Mouse (Mus musculus) stomach, embryonic 16.5 days (tissue): ENCODE results near the gene Xpo6. TPM values are rescaled to one million over a fixed set of nuclear protein-coding genes. Genes with fewer than 3 reads are reported as not detected.

Source experiments
- ATAC-seq: fragments of 200-750 bp; cut with Nextera tagmentation; 2 replicates; pipeline ENCODE4 v1.8.0; 2017; ENCODE audit warnings: moderate number of reproducible peaks, moderate TSS enrichment; ENCODE audit not compliant: insufficient read depth, low FRiP score
- H3K27ac ChIP-seq: fragments of 300-500 bp; sonication (generic); 2 replicates; pipeline ENCODE4 v1.5.1; 2014; ENCODE audit warnings: low read length
- H3K27me3 ChIP-seq: fragments of 300-500 bp; sonication (generic); 2 replicates; pipeline ENCODE4 v1.6.1; 2014; ENCODE audit warnings: low read length, control low read depth, mixed read lengths; ENCODE audit not compliant: control insufficient read depth, insufficient read depth
- H3K36me3 ChIP-seq: fragments of 300-500 bp; sonication (generic); 2 replicates; pipeline ENCODE4 v1.6.1; 2014; ENCODE audit warnings: low read length; ENCODE audit not compliant: control insufficient read depth, insufficient read depth
- H3K4me1 ChIP-seq: fragments of 300-500 bp; sonication (generic); 2 replicates; pipeline ENCODE4 v1.6.1; 2014; ENCODE audit warnings: low read length, control low read depth, mixed read lengths; ENCODE audit not compliant: control insufficient read depth, insufficient read depth
- H3K4me2 ChIP-seq: fragments of 300-500 bp; sonication (generic); 2 replicates; pipeline ENCODE4 v1.6.1; 2014; ENCODE audit warnings: low read depth, low read length, mixed read lengths
- H3K4me3 ChIP-seq: fragments of 300-500 bp; sonication (generic); replicated peaks from 2 replicates; pipeline ENCODE4 v1.5.1; 2014; ENCODE audit warnings: mild to moderate bottlenecking, low read length
- H3K9ac ChIP-seq: fragments of 300-500 bp; sonication (generic); 2 replicates; pipeline ENCODE4 v1.6.1; 2014; ENCODE audit warnings: low read length
- H3K9me3 ChIP-seq: fragments of 300-500 bp; sonication (generic); replicated peaks from 2 replicates; pipeline ENCODE4 v1.6.1; 2016; ENCODE audit warnings: low read length, control low read depth; ENCODE audit not compliant: control insufficient read depth
- WGBS: fragments of 180-500 bp; shearing (Covaris S2); extraction: QIAGEN DNeasy Blood & Tissue Kit; methylation state at CpG from one replicate; pipeline ENCODE4 v1.1.7; 2014; 5-methylcytosine and 5-hydroxymethylcytosine counted together
- polyA plus RNA-seq: library from polyadenylated mRNA; unstranded; fragments of >200 nt; fragmentation: Nextera tagmentation; extraction: Ambion mirVana; gene quantifications from 2 replicates; pipeline ENCODE4 v1.2.1, GENCODE M21; 2015

Xpo6 gene
- polyA plus RNA-seq, 1 experiment from 2014 or later, result 36.9 TPM

DNA sequence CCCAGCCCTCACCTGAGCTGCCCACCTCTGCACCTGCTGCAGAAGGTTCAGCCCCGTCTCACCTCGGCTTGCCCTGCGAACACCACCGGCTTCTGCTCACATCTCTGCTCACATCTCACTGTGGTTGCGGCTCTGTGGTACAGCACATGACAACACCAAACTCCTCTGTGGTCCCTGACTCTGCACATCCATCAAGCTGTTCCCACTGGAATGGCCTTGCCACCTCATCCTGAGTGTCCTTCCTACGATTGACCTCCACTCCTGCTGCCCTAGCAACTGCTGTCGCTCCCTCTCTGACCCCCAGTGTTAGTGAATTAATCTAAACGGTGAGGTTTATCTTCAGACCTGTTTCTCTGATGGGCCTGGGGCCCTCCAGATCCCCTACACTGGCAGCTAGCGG, 115.1 kb downstream of the Xpo6 start:
- no peak overlapping the region for H3K9ac ChIP-seq
- H3K9me3 ChIP-seq, result no peaks in the 10 kb centered on the region
- 85% methylated on average over 9 of the region's 9 CpGs for WGBS
- no peak for ATAC-seq
- no peak overlapping the region for H3K27ac ChIP-seq
- H3K27me3 ChIP-seq, result peaks cover 47% of the 10 kb centered on the region
- peaks cover 16% of the 10 kb centered on the region for H3K4me1 ChIP-seq
- H3K4me2 ChIP-seq, result no peak overlapping the region
- H3K4me3 ChIP-seq, result no peak overlapping the region
- H3K36me3 ChIP-seq, result no peaks in the 10 kb centered on the region

GRCm38 (mm10) chr7:126083980-126084348, 116.3 kb downstream of the Xpo6 start:
- Histone ChIP-seq H3K4me1 (peaks cover 16% of the 10 kb centered on the region), H3K9ac (no peak overlapping the region), H3K4me2 (no peak overlapping the region), H3K27ac (no peak overlapping the region), H3K36me3 (no peaks in the 10 kb centered on the region), H3K9me3 (no peaks in the 10 kb centered on the region), H3K27me3 (peaks cover 52% of the 10 kb centered on the region), H3K4me3 (no peak overlapping the region)
- no peak for ATAC-seq
- 23% methylated on average over 4 of the region's 4 CpGs for WGBS

GRCm38 (mm10) chr7:126083341-126083979, 116.8 kb downstream of the Xpo6 start:
- Histone ChIP-seq H3K4me1 (peaks cover 16% of the 10 kb centered on the region), H3K27me3 (peaks cover 54% of the 10 kb centered on the region), H3K9ac (no peak overlapping the region), H3K4me3 (no peak overlapping the region), H3K27ac (no peak overlapping the region), H3K36me3 (no peaks in the 10 kb centered on the region), H3K4me2 (no peak overlapping the region), H3K9me3 (no peaks in the 10 kb centered on the region)
- no peak for ATAC-seq
- WGBS, result 20% methylated on average over 9 of the region's 9 CpGs

- no peak for ATAC-seq
- Histone ChIP-seq H3K36me3 (no peaks in the 10 kb centered on the region), H3K27me3 (peaks cover 54% of the 10 kb centered on the region), H3K27ac (no peak within 1 kb of the TSS), H3K4me3 (peak within 1 kb of the TSS; percentile 54), H3K4me2 (peak within 1 kb of the TSS; percentile 97), H3K4me1 (peaks cover 16% of the 10 kb centered on the region), H3K9me3 (no peaks in the 10 kb centered on the region), H3K9ac (peak within 1 kb of the TSS; percentile 58)
- WGBS, result under 1% methylated on average over 49 of the region's 49 CpGs
These were observed 118.0 kb downstream of the Xpo6 start, which contains the start of gene Gsg1l for GRCm38 (mm10) chr7:126082286-126082741. Gsg1l (minus strand) TSS chr7:126082411.

- no peaks in the 10 kb centered on the region for H3K9me3 ChIP-seq
- peak overlapping the region; percentile 58 for H3K9ac ChIP-seq
- WGBS, result 0% methylated on average over 67 of the region's 80 CpGs
- H3K36me3 ChIP-seq, result no peaks in the 10 kb centered on the region
- H3K27ac ChIP-seq, result no peak overlapping the region
- H3K4me3 ChIP-seq, result peak overlapping the region; percentile 54
- ATAC-seq, result no peak
- H3K27me3 ChIP-seq, result peaks cover 54% of the 10 kb centered on the region
- peak overlapping the region; percentile 97 for H3K4me2 ChIP-seq
- H3K4me1 ChIP-seq, result peaks cover 16% of the 10 kb centered on the region
These were observed 118.5 kb downstream of the Xpo6 start for GRCm38 (mm10) chr7:126081727-126082285.

DNA sequence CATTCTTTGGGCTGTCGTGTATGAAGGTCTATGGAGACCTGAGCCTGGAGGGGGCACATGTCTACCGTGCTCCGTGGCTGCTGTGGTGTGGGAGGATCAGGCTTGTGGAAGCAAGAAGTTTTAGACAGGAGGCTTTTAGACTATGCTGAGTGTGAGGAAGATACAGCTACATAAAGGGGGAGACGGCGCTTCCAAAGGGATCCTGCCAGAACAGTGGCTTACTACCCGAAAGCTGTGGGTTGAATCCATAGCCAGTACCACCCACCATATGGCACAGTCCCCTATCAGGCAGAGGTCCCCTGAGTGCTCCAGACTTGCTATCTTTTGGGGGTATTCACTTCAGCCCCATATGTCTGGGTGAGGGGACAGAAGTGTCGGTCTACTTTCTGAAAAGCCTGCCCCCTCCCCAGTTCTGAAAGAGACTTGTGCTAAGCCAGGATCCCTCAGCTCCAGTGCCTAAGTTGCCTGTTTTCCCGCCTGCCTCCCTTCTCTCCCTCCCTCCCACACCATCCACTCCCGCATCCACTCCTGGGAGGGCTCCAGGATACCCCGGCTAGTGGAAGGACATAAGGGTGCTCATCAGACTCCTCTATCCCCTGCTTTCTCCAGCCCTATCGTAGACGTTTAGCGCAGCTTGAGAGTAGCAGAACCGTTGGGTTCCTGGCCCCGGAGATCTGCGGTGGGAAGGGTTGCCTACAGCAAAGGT, 119.2 kb downstream of the Xpo6 start:
- Histone ChIP-seq H3K4me3 (peak overlapping the region; percentile 54), H3K27me3 (peaks cover 54% of the 10 kb centered on the region), H3K9ac (peak overlapping the region; percentile 58; the same call in 1 of the 2 replicates), H3K36me3 (no peaks in the 10 kb centered on the region), H3K27ac (no peak overlapping the region), H3K9me3 (no peaks in the 10 kb centered on the region), H3K4me2 (peak overlapping the region; percentile 97), H3K4me1 (peaks cover 9% of the 10 kb centered on the region)
- 24% methylated on average over 16 of the region's 16 CpGs for WGBS
- ATAC-seq, result no peak

DNA sequence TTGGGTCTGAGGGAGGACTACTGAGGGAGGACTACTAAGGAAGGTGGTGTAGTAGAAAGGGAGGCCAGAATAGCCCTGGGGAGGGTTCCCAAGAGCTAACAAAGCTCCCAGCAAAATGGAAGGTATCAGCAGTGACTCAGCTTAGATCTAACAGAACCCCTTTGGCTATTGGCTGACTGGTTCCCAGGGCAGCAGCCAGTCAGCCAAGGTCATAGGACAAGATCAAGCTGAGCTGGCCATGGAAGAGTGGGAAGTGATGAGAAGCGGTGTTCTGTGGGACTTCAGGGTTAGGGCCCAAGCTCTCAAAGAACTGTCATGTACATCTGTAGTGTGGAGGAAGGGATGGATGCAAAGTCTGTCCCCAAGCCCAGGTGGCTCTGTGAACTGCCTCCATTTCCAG, 123.4 kb downstream of the Xpo6 start:
- Histone ChIP-seq H3K27me3 (peaks cover 26% of the 10 kb centered on the region), H3K9me3 (no peaks in the 10 kb centered on the region), H3K9ac (no peak overlapping the region), H3K4me3 (no peak overlapping the region), H3K4me2 (no peak overlapping the region), H3K36me3 (no peaks in the 10 kb centered on the region), H3K4me1 (no peaks in the 10 kb centered on the region), H3K27ac (no peak overlapping the region)
- no peak for ATAC-seq
- WGBS, result 95% methylated on average over 1 of the region's 1 CpGs

DNA sequence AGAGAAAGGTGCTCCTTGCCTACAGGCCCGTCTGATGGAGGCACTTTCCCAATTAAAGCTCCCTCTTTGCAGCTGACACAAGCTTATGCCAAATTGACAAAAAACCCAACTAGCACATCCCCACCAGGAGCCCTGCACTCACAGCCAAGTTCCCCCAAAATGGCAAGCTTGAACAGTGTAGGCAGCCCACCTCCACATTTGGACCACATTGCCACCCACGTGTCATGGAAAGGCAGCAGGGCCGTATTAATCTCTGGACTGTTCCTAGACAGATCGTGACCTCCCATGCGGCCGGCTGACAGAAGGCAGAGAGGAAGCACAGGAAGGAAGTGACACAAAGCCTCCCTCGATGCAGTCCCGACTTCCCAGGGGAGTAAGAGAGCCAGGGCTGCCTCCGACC, 125.2 kb downstream of the Xpo6 start:
- H3K27ac ChIP-seq, result no peak overlapping the region
- no peaks in the 10 kb centered on the region; the same call in 1 of the 2 replicates for H3K9me3 ChIP-seq
- ATAC-seq, result no peak
- H3K4me2 ChIP-seq, result no peak overlapping the region
- H3K36me3 ChIP-seq, result no peaks in the 10 kb centered on the region
- H3K4me1 ChIP-seq, result no peaks in the 10 kb centered on the region
- WGBS, result 61% methylated on average over 9 of the region's 9 CpGs
- H3K9ac ChIP-seq, result no peak overlapping the region
- peaks cover 7% of the 10 kb centered on the region; the same call in 1 of the 2 replicates for H3K27me3 ChIP-seq
- H3K4me3 ChIP-seq, result no peak overlapping the region

DNA sequence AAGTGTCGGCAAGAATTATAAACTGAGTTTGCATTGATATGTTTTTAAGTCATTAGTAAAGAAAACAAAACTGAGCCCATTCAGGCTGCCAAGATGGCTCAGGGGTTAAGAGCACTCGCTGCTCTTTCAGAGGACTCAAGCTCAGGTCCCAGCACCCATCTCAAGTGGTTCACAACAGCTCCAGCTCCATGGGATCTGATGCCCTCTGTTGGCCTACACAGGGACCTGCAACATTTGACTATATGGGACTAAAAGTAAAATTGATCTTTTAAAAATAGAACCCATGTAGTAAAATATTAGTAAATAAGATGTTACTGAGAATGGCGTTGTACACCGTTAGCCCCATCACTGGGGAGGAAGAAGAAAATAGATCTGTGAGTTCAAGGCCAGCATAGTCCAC, 130.0 kb downstream of the Xpo6 start:
- 84% methylated on average over 4 of the region's 4 CpGs for WGBS
- no peak overlapping the region for H3K27ac ChIP-seq
- H3K4me3 ChIP-seq, result no peak overlapping the region

More for the DNA sequence above, 130.0 kb downstream of the Xpo6 start:
- no peaks in the 10 kb centered on the region for H3K36me3 ChIP-seq
- H3K4me1 ChIP-seq, result no peaks in the 10 kb centered on the region
- no peak overlapping the region for H3K4me2 ChIP-seq
- H3K27me3 ChIP-seq, result no peaks in the 10 kb centered on the region
- no peak for ATAC-seq
- no peak overlapping the region for H3K9ac ChIP-seq
- no peaks in the 10 kb centered on the region; the same call in 1 of the 2 replicates for H3K9me3 ChIP-seq
